Mouse (Mus musculus) 416B (cell line): ENCODE measurements around the gene Arhgap10.
"Not testable (repeated sequence)": the region's sequence is repeated elsewhere in the genome, so short reads cannot be mapped to it uniquely, and the experiment has no call there.

ENCODE experiments used
- DNase-seq: peaks from one replicate; pipeline ENCODE4 v3.0.0; 2011; ENCODE audit warnings: low read depth

Gene Arhgap10

GRCm38 (mm10) chr8:77343335-77343734 lies 174.4 kb downstream of the Arhgap10 start:
- no peak for DNase-seq

DNA sequence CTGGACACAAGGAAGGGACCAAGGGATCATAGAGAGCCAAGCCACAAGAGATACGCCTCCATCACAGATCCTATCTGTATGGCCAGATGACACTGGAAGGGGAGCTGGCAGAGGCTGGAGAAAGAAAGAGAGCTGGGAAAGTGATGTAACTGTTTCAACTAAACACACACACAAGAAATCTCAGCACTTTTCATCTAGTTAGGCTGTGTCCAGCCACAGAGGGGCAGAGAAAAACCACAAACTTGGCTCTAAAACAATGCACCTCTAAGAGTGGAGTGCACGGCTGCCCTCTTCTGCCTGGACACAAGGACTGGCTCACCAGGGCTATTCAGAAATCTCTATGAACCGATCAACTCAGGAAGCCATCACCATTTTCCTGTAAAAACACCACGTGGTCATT lies 175.6 kb downstream of the Arhgap10 start:
- peak; percentile 26 for DNase-seq

- DNase-seq = no peak
Observed at GRCm38 (mm10) chr8:77341329-77341728, 176.4 kb downstream of the Arhgap10 start.

- DNase-seq = no peak
Observed at GRCm38 (mm10) chr8:77340046-77340747, 177.6 kb downstream of the Arhgap10 start.

DNA sequence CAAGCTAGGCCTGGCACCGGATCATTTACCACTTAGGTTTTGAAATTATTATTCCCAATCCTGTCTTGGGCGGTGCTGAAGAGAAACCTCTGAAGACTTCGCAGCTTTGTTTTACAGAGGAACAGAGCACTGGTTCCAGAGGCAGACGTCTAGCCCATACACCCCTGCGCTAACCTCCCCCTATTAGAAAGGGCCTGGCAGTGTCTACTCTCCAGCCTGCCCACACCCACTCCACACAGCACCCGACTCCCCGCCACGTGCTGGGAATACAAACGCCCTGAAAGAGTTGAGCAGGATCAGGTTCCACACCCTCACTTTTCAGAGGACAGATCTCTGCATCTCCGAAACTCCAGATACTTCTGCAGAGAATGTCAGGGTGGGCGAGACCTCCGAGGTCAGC lies 180.5 kb downstream of the Arhgap10 start:
- DNase-seq = no peak

GRCm38 (mm10) chr8:77331180-77331579 lies 186.6 kb downstream of the Arhgap10 start:
- DNase-seq = no peak

- no peak for DNase-seq
Observed at GRCm38 (mm10) chr8:77330304-77330703, 187.4 kb downstream of the Arhgap10 start.

GRCm38 (mm10) chr8:77329783-77330182 lies 188.0 kb downstream of the Arhgap10 start:
- no peak for DNase-seq

DNA sequence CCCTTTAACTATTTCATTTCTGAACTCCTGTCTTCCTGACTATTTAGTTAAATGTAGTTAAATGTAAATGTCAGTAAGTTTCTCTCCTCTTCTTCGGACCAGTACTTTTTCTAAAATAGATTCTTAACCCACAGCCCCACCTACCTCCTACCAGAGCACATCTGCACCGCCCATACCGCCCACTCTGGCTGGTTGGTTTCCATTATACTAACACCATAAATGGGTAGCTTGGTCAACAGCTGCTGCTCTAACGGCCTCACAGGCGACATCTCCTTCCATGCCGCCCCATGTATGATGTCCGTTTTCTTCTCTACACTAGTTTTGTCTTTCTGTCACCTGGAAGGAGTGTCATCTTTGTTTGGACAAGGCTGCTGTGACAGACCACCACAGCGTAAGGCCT lies 189.3 kb downstream of the Arhgap10 start:
- DNase-seq = no peak

GRCm38 (mm10) chr8:77327326-77327725 lies 190.4 kb downstream of the Arhgap10 start:
- DNase-seq = no peak

GRCm38 (mm10) chr8:77322727-77323126 lies 195.0 kb downstream of the Arhgap10 start:
- DNase-seq = not testable (repeated sequence)

DNA sequence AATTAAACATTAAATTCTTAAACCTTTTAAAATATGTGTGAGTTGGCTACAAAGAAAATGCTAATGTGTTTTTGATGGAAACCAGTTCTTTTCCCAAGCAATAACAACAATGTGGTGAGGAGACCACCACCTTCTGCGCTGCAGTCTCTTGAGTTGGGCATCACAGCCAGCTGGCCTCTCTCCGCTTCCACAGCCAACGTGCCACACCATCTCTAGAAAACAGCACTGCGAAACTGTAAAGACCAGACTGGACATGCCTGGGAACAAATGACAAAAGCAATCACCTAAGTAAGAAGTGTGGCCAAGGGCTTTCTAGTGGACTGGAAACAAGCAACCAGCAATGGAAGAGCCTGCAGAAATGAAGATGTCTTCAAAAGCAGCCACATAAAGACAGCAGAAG lies 195.9 kb downstream of the Arhgap10 start:
- DNase-seq = no peak

DNA sequence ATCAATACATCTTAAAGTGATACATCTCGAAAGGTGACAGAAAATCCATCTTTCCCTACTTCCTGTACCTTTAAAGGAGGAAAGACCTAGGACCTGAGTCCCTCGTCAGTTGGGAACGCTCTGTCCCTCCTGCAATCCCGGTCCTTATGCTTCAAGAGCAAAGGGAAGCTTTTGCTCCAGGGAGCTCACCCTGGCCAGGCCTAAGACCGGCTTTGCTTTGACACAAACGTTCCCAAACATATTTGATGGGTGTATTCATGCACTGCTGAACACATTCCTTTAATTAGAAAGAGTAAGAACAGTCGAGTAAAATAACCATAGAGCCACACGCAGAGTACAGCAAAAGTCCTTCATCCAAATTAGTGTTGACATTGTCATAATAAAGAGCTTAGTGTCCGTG lies 199.2 kb downstream of the Arhgap10 start:
- no peak for DNase-seq

GRCm38 (mm10) chr8:77317771-77318170 lies 200.0 kb downstream of the Arhgap10 start:
- no peak for DNase-seq

DNA sequence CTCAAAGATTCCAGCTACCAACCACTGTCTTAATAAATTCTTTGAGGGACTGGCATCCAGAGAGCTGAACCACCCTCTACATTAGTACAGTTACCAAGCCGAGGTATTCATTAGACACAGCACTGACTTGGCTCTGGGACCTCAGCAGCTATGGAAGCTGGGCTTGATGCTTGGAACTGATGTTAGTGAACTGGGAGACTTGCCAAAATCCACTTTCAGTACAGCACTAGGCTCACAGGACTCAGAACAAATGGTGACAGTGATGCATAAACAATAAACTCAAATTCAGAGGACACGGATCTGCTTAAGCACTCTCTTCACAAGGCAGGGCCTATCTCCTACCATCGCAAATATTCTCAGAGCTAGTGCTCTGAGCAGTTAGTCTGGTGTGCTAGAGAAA lies 204.8 kb downstream of the Arhgap10 start:
- peak; percentile 17 for DNase-seq

DNA sequence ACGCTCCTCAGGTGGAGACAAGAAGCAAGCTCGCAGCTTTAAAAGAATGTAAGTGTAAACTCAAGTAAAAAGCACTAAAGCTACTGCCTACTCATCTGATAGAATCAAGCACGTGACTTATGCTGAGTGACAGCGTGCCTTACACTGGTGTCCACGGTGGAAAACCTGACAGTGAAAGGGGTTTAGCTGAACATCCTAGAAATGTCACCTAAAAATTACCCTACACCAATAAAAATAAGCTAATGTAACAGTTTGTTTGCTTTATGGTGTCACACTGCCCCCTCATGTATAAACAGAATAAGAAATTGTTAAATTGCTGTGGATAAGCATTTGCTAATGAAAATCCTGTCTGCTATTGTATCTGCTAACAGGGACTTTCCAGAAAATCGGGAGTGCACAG lies 206.0 kb downstream of the Arhgap10 start:
- peak; percentile 9 for DNase-seq

- no peak for DNase-seq
Observed at GRCm38 (mm10) chr8:77310541-77310940, 207.2 kb downstream of the Arhgap10 start.

DNA sequence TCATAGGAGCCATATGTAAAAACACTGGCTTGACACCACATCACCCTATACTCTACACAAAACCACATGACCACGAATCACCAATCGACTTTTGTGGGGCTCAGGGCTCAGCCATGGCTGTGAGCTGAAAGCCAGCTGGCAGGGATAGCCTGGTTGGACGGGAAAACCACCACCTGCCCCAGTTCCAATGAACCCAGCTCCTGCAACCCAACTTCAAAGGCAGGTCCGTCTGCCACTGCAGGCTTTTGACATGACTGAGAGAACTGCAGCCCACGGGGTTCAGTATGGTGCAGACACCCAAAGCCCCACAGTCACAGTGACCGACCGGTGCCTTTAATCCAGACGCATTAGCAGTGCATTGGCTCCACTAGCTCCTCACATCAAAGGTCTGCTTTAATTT lies 207.7 kb downstream of the Arhgap10 start:
- DNase-seq = no peak

DNA sequence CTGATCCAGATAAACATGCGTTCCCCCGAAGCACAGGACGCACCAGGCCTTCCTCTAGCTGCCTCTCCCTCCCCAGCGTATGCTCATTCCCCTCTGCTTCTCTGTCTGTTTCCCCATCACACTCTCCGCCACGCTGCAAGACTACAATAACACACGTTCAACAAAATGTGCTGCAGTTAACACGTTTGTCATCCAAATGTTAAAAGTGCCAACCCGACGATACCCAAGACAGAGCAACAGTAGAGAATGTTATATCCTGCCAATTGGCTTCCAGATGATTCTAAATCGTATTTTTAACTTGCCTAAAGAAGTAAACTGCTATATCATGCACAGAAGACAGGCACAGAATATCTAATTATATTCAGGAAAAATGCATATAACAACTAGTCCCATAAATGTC lies 223.2 kb downstream of the Arhgap10 start:
- no peak for DNase-seq

DNA sequence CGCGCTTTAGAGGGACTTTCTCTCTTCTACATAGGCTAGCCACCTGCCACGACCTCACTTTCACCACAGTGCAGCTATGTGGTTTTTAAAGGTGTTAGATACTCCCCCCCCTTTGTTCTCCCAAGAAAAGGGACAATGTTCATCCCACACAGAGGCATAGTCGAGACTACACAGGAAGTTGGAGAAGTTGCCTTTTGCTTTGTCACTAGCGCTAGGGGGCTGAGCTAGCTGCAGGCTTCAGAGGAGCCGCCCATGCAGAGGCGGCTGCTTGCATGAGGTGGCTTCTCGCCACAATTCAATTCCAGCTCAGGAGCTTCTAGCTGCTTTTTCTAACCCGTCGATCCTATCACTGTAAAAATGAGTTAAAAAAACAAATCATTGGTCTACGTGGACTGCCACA lies 225.1 kb downstream of the Arhgap10 start:
- DNase-seq = no peak

- no peak for DNase-seq
Observed at GRCm38 (mm10) chr8:77292120-77292519, 225.6 kb downstream of the Arhgap10 start.

- DNase-seq = no peak
Observed at GRCm38 (mm10) chr8:77288492-77288891, 229.3 kb downstream of the Arhgap10 start.

DNA sequence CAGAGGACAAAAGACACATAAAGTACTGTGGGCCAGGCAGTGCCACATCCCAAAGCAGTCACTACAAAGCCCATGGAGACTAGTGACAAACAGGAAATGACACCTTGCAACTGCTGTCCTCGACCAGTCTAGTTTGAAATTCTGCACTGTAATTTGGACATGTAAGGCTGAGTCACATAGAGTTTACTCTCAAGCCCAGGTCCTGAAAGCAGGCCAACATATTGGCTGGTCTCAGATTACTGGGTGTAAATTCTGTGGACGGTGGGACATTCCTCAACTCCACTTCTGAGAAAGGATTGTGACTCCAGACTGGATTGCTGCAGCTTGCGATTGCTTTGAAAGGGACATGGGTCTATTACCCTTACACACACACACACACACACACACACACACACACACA lies 229.7 kb downstream of the Arhgap10 start:
- peak; percentile 49 for DNase-seq

DNA sequence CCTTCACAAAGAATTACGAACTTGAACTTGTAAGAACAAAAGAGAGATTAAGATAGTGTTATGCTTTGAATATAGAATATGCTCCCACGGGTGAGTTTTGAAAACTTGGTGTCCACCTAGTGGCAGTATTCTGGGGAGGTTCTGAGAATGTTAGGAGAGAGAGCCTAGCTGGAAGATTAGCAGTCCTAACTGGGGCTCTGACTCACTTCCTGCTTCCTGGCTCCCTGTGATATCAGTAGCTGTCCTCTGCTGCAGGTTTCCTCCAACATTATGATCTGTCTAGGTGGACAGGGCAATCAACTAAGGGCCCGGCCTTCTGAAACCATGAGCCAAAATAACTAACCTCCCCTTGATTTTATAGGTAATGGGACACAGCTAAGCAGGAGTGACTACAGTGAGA lies 233.3 kb downstream of the Arhgap10 start:
- DNase-seq = peak; percentile 66
